Mouse (Mus musculus): ENCODE measurements around the gene Gtf2ird1.

Gtf2ird1 gene

GRCm38 (mm10) chr5:134312691-134313450 lies 143.6 kb downstream of the Gtf2ird1 start:
- DNase-seq (ENCODE audit: low spot score): no peak

DNA sequence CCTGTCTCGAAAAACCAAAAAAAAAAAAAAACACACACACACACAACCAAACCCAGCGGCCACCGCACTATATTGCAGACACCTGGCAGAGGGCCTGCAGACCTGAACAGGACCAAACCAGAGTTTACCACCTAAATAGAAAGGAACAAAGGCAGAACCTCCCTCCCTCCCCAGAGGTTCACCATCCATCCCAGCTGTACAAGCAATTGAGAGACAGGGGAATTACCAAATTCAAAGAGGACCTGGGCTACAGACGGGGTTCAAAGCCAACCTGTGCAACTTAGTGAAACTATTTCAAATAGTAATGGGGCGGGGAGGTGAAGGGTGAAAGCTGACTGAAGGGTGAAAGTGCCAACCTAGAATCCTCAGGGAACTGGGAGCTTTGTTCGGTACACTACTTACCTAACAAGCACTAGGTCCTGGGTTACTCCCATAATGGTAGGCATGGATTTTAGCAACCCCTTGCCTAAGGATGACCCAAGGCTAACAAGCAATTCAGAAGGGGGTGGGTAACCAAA lies 144.6 kb downstream of the Gtf2ird1 start:
- no peak for DNase-seq (ENCODE audit: low spot score)

DNA sequence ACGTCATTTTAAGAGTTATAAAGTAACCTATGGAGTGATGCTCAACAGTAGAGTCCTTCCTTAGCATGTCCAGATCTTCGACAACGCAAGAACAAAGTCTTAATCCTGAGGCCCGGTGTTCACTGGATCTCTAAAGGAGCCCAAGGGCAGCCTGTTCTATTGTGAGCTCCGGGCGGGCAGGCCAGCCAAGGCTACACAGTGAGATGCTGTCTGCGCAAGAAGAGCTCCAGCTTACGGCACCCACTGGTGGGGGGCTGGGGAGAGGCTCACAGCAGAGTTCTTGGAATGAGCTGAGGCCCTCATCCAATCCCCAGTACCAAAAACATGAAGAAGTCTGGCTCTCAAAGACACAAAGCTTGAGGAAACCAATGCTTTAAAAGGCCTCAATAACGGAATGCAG lies 146.3 kb downstream of the Gtf2ird1 start:
- DNase-seq (ENCODE audit: low spot score): no peak

GRCm38 (mm10) chr5:134309345-134309744 lies 147.2 kb downstream of the Gtf2ird1 start:
- DNase-seq (ENCODE audit: low spot score): no peak

All from urinary bladder, postnatal 14 days (tissue).